Mouse (Mus musculus) T-helper 17 cell (primary cell): ENCODE results near the gene Mical2.

ENCODE experiments used
- in situ Hi-C, 2 experiments: fragments of 300-600 bp; cut with MboI, MseI; formaldehyde crosslinking; loops; 1 replicate in 1 of 2; 2 replicates in 1 of 2; pipeline ENCODE4 v1.15.1; 2025; ENCODE audit warnings: high pct_unique_total_duplicates in 2 of 2

The Mical2 gene

DNA sequence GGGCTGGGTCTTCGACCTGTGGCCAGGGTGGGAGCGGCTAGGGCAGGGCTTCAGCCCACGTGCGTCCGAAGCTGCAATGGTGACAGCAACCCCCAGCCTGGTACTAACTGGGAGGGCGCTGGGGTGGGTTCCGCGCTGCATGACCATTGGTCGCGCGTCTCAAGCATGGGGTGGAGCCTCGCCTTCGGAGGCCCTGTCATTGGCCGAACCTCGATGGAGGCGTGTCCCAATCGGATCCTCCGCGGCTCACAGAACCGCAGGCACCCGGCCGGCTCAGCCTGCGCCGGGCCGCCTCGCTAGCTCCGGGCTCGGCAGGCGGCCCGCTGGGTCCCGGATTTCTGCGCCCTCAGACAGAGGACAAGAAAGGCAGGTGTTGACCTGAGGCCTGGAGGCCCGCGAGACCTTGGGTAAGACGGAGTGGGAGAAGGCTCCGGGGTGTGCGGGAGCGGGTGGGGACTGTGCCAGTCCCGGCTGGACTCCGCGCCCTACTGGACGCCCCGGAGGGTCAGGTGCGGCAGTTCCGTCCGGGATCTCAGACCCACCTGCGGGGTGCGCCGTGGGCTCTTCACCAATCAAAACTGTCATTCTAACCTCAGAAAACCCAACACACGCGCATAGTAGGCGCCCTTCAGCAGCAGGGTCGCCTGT, at the start of gene Mical2:
Mical2 (plus strand) TSS at position 242 of the 648 bp plus-strand sequence.
- in situ Hi-C loops, result no loop called here

DNA sequence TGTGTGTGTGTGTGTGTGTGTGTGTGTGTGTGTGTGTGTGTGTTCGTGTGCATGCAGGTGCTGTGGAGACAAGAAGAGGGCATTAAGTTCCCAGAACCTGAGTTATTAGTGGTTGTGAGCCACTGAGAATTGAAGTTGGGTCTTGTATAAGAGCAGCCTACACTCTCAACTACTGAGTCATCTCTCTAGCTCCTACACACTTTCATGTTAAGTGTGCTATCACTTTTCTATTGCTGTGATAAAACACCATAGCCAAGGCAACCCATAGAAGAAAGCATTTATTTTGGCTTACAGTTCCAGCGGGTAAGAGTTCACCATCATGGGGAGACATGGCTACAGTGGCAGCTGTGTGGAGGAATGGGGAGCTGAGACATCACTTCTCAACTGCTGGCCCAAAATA, 49.0 kb upstream of the Mical2 start:
- in situ Hi-C loops, result no loop called here

DNA sequence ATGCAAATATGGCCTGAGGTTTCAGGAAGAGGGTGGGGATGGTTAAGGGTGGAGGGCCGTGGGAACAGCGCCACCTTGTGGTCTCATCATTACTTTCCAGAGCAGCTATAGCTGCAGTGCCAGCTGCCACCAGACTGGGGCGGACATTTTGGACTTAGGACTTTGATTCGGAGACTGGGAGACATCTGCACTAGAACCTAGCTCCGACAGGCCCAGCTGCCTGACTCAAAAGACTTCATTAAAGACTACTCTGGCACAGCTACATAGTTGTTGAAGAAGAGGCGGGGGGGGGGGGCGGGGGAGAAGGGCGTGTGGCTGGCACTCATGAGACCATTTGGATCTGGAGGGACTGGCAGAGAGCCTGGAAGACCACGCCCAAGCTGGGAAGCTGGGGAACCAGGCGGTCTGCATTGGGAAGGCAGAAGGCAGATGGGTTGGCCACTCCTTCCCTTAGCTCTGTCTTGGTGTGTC, 45.4 kb upstream of the Mical2 start:
- in situ Hi-C loops, result loop anchor here (5.0 kb wide), 2 partner anchors 98 to 192 kb away; no protein-coding TSS in a partner anchor

DNA sequence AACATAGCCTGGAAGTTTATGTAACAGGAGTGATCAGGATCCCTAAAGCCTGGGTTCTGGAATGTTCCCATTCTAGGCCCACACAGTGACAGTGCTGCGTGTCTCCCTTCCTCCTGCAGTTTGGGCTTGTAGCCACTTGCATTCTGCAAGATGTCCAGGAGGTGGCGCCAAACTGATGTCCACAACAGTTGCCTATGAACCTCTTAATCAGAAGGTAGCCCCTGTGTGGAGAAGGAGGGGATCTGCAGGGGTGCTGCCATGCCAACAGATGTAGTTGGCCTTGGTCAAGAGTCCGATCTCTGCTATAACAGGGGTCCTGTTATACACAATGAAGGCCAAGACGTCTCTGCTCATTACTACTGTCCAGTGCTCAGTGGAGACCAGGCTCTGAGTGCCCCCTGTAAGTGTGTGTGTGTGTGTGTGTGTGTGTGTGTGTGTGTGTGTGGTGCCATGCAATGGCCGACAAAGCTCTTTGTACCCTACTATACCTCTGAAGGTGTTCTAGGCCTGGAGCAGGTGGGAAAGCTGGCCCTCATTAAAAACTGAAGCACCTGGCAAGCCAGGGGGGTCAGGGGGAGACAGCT, 42.3 kb upstream of the Mical2 start:
- in situ Hi-C loops, result loop anchor here (5.0 kb wide), 2 partner anchors 101 to 189 kb away; no protein-coding TSS in a partner anchor

DNA sequence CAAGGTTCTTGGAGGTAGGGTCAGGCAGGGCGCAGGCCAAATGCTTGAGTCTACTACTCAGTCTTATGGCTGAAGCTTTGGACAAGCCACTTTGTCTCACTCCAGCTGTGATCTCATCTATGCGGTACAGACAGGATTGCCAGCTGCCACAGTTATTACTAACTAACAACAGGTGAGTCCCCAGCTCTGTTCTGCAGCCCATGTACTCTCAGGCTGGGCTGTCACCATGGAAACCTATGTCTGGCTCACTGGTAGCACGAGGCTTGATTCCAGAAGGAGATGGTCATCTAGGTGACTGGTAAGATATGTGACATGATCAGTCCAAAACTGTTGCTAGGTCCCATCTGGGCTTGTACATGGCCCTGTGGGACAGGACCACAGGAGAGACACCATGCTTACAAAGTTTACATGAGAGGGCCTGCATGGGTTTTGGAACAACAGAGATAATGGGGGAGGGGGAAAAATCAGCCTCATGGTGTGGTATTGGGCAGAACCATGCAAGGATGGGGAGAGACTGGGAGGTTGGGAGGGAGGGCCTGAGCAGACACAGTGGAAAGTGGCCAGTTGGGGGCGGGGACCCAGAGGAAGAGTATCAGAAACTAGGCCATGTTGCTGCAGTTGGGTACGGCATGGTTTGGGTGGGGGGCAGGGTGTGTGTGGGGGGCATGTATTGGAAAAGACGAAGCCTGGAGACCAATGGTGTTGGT, 41.0 kb upstream of the Mical2 start:
- in situ Hi-C loops, result loop anchor here (5.0 kb wide), 2 partner anchors 102 to 188 kb away; no protein-coding TSS in a partner anchor

DNA sequence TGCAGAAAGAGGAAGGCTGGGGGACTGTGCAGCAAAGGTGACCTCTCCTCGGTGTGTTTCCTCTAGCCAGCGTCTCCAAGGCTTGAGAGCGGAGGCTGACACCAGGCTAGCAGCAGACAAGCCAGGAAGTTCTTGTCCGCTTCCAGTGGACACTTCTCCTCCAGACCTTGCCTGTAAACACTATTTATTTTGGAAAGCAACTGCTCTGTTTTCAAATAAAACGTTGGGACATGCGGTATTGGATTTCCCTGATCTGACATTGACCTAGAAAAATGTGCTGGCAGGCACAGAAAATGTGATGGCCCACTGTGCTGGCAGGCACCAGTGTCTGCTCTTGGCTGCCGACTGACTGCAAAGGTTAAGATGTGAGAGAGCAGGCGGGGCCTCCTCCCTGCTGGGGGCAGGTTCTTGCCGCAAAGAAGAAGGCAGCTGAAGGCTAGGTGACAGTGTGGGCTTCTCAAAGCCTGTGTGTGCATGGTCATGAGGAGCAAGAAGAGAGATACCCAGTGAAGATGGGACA, 40.4 kb upstream of the Mical2 start:
- in situ Hi-C loops, result no loop called here

DNA sequence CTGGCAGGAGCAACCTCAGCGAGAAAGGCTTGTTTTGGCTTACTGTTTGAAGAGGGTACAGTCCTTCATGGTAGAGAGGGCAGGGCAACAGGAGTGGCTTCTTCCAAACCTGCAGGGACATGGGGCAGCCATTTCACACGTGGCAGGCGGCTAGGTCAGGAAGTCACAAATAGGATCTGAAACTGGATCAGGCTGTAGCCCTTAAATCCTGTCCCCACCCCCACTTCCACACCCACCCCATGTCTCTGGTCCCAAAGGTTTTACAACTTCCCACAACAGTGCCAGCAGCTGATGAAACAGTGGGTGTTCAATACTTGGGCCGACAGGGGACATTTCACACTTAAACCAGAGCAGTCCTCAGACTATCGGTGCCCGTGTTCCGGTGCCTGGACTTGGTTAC, 38.8 kb upstream of the Mical2 start:
- in situ Hi-C loops, result no loop called here

DNA sequence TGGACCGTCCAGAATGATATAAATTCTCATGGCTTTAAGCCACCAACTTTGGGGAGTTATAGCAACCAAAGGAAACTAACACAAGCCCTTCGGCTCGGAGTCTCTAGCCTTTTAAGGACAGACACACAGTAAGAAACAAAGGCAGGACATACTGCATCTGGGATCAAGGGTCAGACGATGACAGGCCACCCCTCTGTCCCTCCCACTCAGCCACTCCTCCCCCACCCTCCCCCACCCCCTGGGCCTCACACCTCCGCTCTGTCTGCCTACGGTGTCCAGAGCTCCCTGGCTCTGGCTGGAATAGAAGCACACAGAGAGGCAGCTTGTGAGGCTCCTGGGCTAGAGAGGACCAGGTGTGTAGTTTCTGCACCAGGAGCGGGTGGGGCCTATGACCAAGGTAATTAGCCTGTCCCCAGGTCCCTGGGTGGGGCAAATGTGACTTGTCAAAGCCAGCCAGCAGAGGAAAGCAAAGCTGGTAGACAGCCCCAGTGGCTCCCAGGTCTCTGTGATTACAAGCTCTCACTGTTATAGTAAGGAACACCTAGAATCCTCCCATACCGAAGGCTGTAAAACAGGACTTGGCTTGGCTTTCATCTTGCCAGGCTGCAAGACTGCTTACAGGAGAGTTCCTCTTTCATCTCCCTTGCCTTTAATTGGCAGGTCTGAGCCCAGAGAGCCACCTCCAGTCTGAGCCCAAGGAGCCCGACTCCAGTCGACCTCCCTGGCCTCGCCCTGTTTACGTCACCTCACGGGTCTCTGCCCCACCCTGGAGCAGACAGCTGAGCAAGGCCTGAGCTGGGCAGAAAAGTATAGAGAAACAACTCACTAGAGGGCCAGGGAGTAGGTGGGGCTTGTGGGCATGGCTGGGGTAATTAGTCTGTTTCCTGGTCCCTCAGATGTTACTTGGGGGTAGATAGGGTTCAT, 37.9 kb upstream of the Mical2 start:
- in situ Hi-C loops, result no loop called here

DNA sequence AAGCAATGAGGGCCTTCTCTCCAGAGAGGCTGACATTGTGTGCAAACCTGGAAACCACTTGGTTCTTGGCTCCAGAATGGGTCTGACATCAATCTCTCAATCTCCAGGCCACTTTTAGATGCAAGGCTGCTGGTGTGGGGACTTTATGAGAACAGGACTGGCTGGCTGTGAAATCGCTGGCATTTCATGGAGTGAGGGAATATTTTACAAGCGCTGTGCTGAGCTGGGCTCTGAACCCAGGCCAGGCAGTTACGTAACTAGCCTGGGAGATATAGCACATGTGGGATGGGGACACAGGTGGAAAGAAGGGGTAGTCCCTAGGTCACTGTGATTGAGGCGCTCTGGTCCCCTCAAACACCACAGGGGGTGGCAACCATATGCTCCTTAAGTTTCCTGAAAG, 33.4 kb upstream of the Mical2 start:
- in situ Hi-C loops, result no loop called here

DNA sequence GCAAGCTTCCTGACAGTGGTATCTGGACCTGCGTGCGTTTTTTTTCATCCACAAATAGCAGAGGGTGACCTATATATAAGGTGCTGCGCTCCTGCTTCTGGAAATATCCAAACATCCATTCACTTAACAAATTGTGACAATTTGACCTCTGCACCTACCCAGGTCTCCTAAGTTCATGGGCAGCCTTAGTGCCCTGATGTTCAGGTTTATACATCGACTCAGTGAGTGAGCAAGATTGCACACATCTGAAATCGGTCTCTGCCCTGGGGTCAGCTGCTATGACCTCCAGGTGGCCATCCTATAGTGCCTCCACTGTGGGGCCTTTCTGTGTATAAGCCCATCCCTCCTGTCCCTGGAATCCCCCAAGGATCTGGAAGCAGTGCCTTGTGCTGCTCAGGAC, 32.9 kb upstream of the Mical2 start:
- in situ Hi-C loops, result no loop called here

DNA sequence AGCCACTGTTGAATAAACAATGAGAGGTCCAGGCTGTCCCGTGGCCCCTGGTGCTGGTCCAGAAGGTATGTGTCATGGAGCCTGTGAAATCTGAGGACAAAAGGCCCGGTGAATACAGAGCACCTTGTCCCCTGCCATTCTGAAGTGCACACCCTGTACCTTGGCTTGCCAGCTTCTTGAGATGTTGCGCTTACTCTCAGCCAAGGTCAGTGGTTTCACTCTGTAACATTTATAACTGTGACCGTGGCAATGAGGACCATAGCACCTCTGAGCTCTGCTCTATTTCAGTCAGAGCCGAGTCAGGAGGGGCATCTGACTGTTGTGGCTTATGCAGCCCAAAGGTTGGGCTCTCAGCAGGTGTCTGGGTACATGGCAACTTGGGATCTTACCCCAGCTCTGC, 31.4 kb upstream of the Mical2 start:
- in situ Hi-C loops, result no loop called here

DNA sequence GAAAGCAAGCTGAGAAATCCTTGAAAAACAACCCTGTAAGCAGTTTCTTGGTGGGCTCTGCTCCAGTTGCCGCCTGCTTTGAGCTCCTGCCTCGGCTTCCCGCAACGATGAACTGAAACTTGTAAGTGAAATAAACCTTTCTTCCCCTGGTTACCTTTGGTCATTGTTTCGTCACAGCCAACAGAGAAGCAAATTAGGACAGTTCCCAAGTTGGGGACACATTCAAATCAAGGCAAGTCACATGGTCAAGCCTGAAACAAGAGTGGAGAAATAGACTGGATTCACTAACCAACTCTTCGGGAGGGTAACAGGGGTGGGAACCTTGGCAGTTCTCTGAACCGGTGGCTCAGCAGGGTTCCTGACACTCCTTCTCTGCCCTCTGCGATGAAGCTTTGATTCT, 28.2 kb upstream of the Mical2 start:
- in situ Hi-C loops, result no loop called here

DNA sequence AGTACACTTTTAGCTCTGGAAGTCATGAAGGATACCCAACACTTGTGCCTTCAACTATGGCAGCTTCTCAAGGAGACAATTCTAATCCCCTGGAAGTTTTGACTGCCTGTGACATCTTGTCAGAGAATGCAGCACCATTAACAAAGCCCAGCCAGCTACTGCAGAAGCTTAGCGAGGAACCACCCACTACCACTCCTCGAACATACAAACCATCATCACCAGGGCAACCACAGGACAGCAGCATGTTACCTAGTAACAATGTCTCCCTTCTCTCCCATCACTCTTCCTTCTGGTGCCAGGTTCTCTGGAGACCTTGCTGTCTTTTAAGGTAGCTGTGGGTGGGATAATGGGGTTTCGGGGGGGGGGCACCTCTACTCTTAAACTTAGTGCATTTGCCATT, 26.3 kb upstream of the Mical2 start:
- in situ Hi-C loops, result no loop called here

DNA sequence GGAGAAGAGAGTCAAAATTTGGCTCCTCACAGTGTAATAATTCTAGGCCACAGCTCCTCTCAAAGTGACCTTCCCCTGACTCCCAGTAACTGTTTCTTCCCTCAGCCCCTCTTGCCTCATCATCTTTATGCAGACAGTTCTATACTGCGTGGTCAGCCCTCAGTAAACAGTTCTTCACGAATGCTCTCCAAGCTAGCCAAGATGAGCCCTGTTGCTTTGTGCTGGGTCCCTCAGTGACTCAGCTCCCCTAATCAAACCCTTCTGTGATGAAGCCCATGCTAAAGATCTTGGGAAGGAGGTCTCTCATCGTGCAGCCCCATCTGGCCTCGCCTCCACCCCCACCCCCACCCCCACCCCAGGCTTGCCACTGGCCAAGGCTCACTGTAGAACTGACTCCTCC, 24.9 kb upstream of the Mical2 start:
- in situ Hi-C loops, result loop anchor here in 1 of 2 experiments (10.0 kb wide), 1 partner anchor 134 kb away; no protein-coding TSS in a partner anchor

DNA sequence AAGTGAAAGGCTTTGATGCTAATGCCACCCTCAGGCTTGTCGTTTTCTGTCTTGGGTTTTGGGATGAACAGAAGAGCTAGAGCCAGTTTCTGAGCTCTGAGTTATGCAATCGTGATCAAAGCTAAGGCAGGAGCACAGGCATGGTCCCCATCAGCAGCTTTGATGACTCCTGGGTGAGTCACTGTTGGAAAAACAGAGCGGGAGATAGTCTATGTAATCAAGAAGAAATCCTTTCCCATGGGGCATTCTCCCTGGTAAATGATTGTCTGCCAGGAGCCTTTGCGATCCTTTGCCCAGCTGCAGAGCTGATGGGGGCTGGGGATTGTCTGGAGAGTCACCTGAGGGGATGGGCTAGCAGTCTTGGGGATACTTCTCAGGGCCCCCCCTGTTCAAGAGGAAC, 23.5 kb upstream of the Mical2 start:
- in situ Hi-C loops, result loop anchor here in 1 of 2 experiments (10.0 kb wide), 1 partner anchor 133 kb away; no protein-coding TSS in a partner anchor

DNA sequence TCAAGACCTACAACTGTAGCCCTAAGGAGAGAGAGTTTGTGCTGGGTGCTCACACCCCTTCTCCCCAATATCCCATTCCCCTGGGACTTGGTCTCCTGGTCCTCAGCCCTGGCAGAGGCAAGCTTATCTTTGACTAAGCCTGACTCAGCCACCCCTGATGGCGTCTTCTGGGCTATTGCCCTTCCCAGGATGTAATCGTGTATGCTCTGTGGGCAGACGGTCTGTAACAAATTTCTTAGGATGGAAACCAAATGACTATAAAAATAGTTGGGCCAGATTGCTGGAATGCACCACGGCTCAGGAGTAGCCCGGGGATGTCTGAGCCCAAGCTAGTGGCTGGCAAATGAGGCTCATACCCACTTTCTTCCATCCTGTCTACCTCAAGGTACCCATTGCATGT, 22.8 kb upstream of the Mical2 start:
- in situ Hi-C loops, result loop anchor here in 1 of 2 experiments (10.0 kb wide), 1 partner anchor 132 kb away; no protein-coding TSS in a partner anchor

DNA sequence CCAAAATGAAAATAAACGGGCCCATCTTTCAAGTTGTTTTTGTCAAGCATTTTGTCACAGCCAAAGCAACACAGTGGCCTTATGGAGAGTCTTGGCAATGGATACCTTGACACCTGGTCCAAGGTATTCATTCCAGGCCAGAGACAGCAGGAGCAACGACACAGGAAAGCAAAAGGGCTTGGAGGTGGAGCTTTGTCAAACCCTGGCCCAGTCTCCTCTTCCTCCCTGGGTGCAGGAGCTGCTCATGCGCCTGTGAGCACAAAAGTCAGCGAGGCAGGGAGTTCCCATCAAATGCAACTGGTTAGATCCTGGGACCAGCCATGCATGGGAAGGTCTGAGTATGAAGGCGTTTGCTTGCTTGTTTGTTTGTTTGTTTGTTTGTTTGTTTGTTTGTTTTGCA, 21.7 kb upstream of the Mical2 start:
- in situ Hi-C loops, result loop anchor here in 1 of 2 experiments (10.0 kb wide), 1 partner anchor 131 kb away; no protein-coding TSS in a partner anchor

DNA sequence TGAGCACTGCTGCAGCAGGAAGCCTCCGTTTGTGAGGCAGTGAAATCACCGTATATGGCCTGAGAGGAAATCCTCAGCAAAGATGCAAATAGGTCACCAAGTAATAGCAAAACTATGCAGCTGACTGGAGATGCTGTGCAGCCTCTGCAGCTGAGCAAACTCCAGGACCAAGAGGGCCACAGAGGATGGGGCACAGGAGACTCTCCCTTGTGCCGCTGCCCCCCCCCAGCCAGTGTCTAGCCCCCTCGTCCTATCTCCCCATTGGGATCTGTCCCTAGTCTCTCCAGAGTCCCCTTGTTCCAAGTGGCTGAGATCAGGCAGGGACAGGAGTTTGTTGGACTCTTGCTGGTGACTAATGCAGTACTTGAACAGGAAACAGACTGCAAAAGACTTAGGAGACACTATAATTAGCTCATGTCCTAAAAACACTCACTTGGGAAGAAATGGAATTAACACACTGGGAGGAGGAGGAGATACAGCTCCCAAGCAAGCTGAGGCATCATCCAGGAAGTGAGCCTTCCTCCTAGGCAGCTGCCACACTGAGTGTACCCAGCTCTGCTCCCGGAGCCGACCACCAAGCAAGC, 21.2 kb upstream of the Mical2 start:
- in situ Hi-C loops, result loop anchor here in 1 of 2 experiments (10.0 kb wide), 1 partner anchor 130 kb away; no protein-coding TSS in a partner anchor

DNA sequence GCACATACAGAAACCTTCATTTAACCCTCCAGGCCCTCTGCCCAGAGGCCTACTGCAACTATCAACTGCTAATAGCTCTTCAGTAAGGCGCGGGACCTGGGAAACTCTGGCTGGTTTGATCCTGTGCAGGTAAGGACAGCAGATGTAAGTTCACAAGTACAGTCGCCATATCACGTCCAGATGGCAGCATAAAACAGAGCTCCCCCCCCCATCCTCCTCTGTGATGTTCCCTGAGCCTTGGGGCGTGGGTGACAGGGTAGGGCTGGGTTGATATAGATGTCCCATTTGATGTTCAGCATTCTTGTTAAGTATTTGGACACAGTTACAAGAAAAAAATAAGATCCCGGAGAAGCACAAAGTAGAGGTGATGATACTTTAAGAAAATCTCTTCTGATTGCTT, 20.1 kb upstream of the Mical2 start:
- in situ Hi-C loops, result loop anchor here in 1 of 2 experiments (10.0 kb wide), 1 partner anchor 129 kb away; no protein-coding TSS in a partner anchor

DNA sequence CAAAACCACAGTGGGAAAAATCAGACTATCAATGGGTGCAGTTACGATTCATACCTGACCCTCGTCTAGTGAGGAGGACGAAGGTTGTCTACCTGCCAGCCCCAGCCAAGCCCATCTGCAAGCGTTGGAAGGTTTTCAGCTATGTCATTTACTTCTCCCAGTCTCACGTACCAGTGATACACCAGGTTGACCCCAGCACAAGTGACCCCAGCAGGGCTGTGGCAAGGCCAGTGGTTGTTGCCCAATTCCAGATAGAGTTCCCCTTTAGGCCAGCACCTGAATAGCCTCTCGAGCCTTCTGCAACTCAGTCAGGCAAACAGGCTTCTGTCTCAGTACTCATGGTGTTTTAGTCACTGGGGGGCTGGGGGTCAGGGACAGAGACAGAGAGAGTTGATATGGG, 17.9 kb upstream of the Mical2 start:
- in situ Hi-C loops, result loop anchor here in 1 of 2 experiments (10.0 kb wide), 1 partner anchor 127 kb away; no protein-coding TSS in a partner anchor
